Mouse (Mus musculus): ENCODE data around the gene Rap2b.

The Rap2b gene

GRCm38 (mm10) chr3:61376001-61376400 lies 14.6 kb downstream of the Rap2b start:
- DNase-seq (ENCODE audit: extremely low spot score, low spot score) = no peak

GRCm38 (mm10) chr3:61386368-61386767 lies 24.9 kb downstream of the Rap2b start:
- no peak for DNase-seq (ENCODE audit: extremely low spot score, low spot score)

GRCm38 (mm10) chr3:61391564-61391963 lies 30.1 kb downstream of the Rap2b start:
- DNase-seq (ENCODE audit: extremely low spot score, low spot score) = no peak

GRCm38 (mm10) chr3:61392881-61393280 lies 31.4 kb downstream of the Rap2b start:
- no peak for DNase-seq (ENCODE audit: extremely low spot score, low spot score)

GRCm38 (mm10) chr3:61393520-61393919 lies 32.1 kb downstream of the Rap2b start:
- DNase-seq (ENCODE audit: extremely low spot score, low spot score) = no peak

GRCm38 (mm10) chr3:61395382-61395781 lies 33.9 kb downstream of the Rap2b start:
- no peak for DNase-seq (ENCODE audit: extremely low spot score, low spot score)

GRCm38 (mm10) chr3:61396728-61397127 lies 35.3 kb downstream of the Rap2b start:
- DNase-seq (ENCODE audit: extremely low spot score, low spot score) = no peak

GRCm38 (mm10) chr3:61400823-61401387 lies 39.5 kb downstream of the Rap2b start:
- no peak for DNase-seq (ENCODE audit: extremely low spot score, low spot score)

- DNase-seq (ENCODE audit: extremely low spot score, low spot score) = no peak
Measured at GRCm38 (mm10) chr3:61406921-61407320, 45.5 kb downstream of the Rap2b start.

- no peak for DNase-seq (ENCODE audit: extremely low spot score, low spot score)
Measured at GRCm38 (mm10) chr3:61409683-61410082, 48.2 kb downstream of the Rap2b start.

GRCm38 (mm10) chr3:61415883-61416282 lies 54.4 kb downstream of the Rap2b start:
- DNase-seq (ENCODE audit: extremely low spot score, low spot score) = no peak
